Mouse (Mus musculus) bone marrow macrophage, adult 2 months (primary cell): ENCODE measurements at regions not wholly inside any gene's neighbourhood (a gene's known extent, or its start where the extent isn't known, plus 50 kb on each side); places are given as distances from the start of the nearest gene placed in this dataset.
A peak's percentile ranks its signal among the peaks of the same experiment; 100 is the strongest.

Source experiments
- H3K27ac ChIP-seq: 2 replicates; pipeline ENCODE4 v1.5.1; 2012; ENCODE audit warnings: low read depth, low read length; ENCODE audit not compliant: insufficient read depth
- H3K4me1 ChIP-seq: 2 replicates; pipeline ENCODE4 v1.6.1; 2012; ENCODE audit warnings: low read length; ENCODE audit not compliant: control insufficient read depth, insufficient read depth
- H3K4me3 ChIP-seq: 2 replicates; pipeline ENCODE4 v1.5.1; 2012; ENCODE audit warnings: mild to moderate bottlenecking, low read length, moderate library complexity; ENCODE audit not compliant: insufficient read depth
- CTCF ChIP-seq: IDR thresholded peaks from 2 replicates; pipeline ENCODE4 v1.5.1; 2012; ENCODE audit warnings: low read depth, mild to moderate bottlenecking, low read length, moderate library complexity
- POLR2A ChIP-seq: IDR thresholded peaks from 2 replicates; pipeline ENCODE4 v1.6.1; 2012; ENCODE audit warnings: mild to moderate bottlenecking, low read depth, low read length, borderline replicate concordance

DNA sequence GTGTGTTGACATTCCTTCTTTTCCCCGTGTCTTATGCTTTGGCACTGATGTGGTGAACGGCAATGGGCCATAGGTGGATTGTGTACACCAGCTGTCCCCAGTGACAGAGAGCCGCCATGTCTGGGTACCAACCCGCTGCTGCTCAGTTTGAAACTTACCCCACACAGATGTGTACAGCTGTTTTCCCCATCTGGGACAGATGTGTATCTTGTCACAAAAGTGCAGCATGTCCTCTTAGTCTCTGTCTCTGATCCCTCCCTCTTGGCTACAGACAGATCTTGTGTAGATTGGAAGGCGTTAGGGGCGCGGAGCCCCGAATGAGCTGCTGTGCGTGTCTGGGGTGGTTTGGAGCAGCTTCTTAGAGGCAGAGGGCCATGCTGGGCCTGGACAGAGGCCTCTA, 196.1 kb upstream of the Sulf2 start:
- TF ChIP-seq CTCF (no peak), POLR2A (no peak)
- Histone ChIP-seq H3K27ac (no peak overlapping the region), H3K4me1 (peaks cover 22% of the 10 kb centered on the region)

DNA sequence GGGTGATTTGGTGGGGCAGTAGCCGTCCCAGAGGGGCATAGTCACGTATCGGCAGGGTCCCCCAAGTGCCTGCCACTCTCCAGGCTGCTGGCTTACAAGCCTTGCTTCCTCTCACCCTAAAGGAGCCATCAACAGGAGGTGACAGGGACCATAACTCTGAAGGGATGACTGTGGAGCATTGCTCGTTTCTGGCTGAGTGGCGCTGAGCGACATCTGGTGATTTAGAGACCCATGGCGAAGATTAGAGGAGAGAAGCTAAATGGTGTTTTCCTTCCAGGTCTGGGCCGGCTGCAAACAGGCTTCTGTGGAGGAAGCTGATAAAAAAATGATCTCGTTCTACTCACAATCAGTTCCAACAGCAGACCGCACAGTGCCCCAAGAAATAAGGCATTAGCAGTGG, 193.2 kb upstream of the Sulf2 start:
- Histone ChIP-seq H3K4me3 (no peak overlapping the region), H3K27ac (no peak overlapping the region), H3K4me1 (peaks cover 12% of the 10 kb centered on the region)
- TF ChIP-seq CTCF: no peak
- no peak for TF ChIP-seq POLR2A

More for the DNA sequence above, 196.1 kb upstream of the Sulf2 start:
- H3K4me3 ChIP-seq: no peak overlapping the region

DNA sequence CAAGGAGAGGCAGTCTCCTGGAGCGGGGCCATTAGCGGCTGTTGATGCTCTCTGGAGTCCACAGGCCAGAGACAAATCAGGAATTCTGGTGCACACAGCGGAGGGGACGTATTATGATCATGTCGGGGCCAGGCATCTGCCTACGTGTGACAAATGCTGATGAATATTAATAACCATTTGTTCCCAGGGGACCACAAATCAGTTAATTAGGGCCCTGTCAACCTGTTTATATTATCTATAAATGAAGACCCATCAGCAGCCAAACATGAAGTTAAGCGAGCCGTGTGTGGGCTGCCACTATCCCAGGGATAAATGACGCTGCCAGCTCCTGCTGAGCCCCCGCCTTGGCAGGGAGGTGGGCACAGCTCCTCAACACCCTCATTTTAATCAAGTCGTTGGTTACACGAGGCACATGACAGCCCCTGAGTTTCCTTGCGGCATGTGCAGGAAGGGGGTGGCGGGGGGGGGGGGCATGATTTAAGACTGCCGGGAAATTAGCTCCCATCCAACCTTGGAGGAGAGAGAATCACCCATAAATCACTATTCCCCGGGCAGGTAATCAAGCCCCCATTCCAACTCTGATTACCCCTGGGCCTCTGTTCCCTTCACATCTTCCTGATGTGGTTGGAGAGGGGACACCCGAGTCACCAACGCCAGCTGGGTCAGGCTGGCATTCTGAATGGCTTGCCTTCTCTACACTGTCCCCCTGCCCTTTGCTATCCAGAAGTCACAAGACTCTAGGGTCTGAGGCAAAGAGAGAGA, 191.1 kb upstream of the Sulf2 start:
- no peaks in the 10 kb centered on the region for H3K4me1 ChIP-seq
- TF ChIP-seq POLR2A (no peak), CTCF (no peak)
- H3K27ac ChIP-seq: no peak overlapping the region
- no peak overlapping the region for H3K4me3 ChIP-seq

DNA sequence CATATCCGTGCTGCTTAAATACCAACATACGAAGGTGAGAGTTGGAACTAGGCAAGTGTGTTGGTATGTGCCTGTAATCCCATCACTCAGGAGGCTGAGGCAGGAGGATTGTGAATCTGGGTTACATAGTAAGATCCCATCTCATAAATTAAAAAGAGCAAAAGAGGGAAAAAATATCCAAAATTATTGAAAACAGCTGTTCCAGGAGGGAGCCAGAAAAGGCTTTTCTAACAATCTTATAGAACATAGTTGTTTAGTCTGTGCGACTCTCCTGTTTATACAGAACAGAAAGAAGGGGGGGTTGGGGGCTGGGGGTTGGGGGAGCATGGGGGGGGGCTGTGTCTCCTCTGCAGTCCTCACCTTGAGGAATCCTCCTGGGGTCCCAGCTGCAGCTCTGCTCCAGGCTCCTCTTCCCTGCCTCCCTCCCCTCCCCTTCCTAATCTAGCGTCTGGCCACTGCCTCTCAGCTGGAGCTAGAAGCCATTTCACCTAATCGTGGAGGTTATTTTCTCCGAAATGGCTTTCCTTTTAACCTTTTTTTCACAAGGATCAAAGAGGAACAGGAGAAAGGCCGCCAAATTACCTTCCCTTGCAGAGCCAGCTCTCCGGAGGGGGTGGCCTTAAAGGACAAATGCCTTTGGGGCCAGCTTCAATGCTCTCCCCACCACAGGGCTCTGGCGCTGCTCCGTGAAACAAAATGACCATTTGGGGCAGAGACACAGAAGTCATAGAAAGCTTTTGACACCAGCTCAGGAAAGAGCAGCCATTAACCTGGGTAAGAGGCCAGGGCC, 188.3 kb upstream of the Sulf2 start:
- TF ChIP-seq POLR2A: no peak
- no peak for TF ChIP-seq CTCF
- H3K4me3 ChIP-seq: no peak overlapping the region
- H3K4me1 ChIP-seq: no peaks in the 10 kb centered on the region
- H3K27ac ChIP-seq: no peak overlapping the region

DNA sequence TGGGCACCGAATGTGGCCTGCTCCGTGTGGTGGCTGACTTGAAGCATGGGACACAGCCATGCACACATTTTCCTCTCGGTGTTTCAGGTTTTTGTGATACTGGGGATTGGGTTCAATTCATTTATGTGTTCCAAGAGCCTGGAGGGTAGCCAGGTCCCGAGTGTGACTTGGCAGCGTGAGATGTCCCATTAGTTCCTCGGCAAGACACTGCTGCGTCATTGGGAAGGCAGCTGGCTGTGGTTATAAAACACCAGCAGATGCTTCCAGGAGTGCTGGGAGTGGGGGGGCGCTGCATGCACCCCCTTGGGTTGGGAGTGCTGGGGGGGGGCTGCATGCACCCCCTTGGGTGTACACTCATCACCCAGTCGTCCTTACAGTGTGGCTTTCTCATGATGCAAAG, 186.9 kb upstream of the Sulf2 start:
- Histone ChIP-seq H3K27ac (no peak overlapping the region), H3K4me3 (no peak overlapping the region)
- TF ChIP-seq CTCF: no peak
- TF ChIP-seq POLR2A: no peak

DNA sequence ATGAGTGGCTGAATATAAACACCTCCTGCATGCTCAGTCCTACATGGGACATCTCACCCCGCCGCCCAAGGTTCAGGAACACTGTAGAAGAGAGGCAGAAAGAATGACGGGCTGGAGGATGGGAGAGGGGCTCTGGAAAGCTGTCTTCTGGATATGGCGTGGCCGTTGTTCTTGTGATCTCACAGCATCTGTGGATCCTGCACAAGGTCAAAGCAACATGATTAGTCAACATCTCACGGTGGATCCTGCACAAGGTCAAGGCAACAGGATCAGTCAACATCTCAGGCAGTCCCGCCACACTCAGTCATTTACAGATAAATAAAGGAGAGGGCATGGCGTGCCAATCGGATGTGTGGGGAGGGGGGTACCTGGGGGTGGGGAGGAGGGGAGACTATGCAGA, 184.7 kb upstream of the Sulf2 start:
- Histone ChIP-seq H3K4me1 (no peaks in the 10 kb centered on the region), H3K27ac (no peak overlapping the region), H3K4me3 (no peak overlapping the region)
- TF ChIP-seq CTCF (no peak), POLR2A (no peak)

More for the DNA sequence above, 186.9 kb upstream of the Sulf2 start:
- H3K4me1 ChIP-seq: no peaks in the 10 kb centered on the region

DNA sequence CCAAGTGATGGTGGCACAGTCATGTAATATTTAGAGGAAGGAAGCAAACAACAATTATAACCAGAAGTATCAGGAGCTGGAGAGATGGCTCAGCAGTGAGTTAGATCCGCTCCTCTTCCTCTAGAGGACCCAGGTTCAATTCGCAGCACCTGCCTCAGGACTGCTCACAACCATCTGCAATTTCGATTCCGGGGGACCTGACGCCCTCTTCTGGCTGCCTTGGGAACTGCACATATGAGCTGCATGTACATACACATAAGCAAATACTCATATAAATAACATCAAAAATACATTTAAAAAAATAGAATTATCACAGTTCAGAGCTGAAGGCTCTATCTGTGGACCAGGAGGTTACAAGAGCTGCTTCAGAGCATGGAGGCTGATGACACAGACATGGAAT, 184.0 kb upstream of the Sulf2 start:
- Histone ChIP-seq H3K27ac (no peak overlapping the region), H3K4me1 (no peaks in the 10 kb centered on the region), H3K4me3 (no peak overlapping the region)
- no peak for TF ChIP-seq POLR2A
- peak; percentile 62 for TF ChIP-seq CTCF

DNA sequence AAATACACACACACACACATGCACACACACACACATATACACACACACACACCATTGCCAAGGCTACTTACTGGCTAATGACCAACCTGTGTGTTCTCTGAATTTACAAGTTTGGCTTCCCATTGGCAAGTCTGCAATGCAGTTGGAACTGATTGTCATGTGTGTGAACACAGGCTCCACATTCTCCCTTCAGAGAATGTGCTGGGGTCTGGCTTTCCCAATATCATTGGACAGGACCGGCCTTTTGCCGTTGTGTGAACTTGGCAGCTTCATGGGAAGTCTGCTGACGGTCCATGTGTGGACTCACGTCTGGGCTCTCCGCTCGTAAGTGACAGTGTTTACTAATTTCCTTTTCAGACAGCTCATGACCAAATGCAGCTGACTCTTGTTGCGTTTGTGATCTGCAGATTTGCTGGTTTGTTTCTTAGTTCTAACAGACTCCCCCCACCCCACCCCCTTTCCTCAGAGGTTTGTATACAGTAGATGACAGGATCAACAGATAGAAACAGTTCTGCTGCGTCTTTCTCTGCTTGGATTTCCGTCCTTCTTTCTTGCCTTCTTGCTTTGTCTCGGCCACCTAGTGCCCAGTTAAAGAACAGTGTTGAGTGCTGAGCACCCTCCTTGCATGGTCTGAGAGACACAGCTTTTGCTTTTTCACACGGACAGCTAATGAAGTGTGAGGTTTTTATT, 183.1 kb upstream of the Sulf2 start:
- TF ChIP-seq CTCF (no peak), POLR2A (no peak)
- no peaks in the 10 kb centered on the region for H3K4me1 ChIP-seq
- no peak overlapping the region for H3K27ac ChIP-seq
- H3K4me3 ChIP-seq: no peak overlapping the region

DNA sequence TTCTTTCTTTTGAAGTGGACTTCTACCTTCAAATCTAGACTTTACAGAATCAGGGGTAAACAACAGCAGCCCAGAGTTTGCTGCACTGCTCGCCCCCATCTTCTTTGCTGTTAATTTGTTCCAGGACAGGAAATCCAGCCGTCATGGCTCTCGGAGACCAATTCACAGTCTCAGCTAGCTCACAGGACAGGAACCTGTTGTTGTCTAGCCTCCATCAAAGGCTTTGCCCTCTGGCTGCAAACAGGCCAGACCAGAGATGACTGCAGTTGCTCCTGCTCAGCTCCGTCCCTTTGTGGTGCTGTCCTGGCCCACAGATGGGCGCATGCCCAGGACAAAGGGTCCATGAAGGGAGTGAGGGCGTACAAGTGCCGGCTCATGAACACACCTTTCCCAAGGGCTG, 182.2 kb upstream of the Sulf2 start:
- H3K27ac ChIP-seq: no peak overlapping the region
- TF ChIP-seq CTCF: no peak
- no peak for TF ChIP-seq POLR2A
- no peaks in the 10 kb centered on the region for H3K4me1 ChIP-seq
- no peak overlapping the region for H3K4me3 ChIP-seq

DNA sequence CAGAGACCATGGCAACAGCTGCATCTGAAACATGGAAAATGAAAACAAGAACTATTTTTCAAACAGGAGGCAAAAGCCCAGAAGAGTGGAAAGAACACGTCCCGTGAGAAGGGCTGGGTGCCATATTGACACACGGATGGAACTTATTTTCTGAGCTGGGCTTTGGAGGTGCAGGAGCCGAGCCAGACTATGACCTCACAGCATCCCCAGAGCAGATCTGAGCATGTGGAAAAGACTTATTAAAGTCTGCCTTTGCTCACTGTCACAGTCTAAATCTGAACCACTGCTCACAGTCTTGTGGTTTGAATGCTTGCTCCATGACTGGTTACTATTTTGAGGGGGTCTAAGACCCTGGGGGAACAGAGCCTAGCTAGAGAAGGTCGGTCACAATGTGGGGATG, 180.2 kb upstream of the Sulf2 start:
- no peak overlapping the region for H3K27ac ChIP-seq

More for the DNA sequence above, 180.2 kb upstream of the Sulf2 start:
- TF ChIP-seq CTCF (no peak), POLR2A (no peak)
- peaks cover 6% of the 10 kb centered on the region; the same call in 1 of the 2 replicates for H3K4me1 ChIP-seq
- H3K4me3 ChIP-seq: no peak overlapping the region
